Mouse (Mus musculus): ENCODE measurements around the gene Btd.

The Btd gene

GRCm38 (mm10) chr14:31663376-31664099 is 22.7 kb downstream of the Btd start:
- in situ Hi-C loops (cut with MboI; ENCODE audit: low sequenced_read_pairs) = loop anchor here (25.0 kb wide), 1 partner anchor 274 kb away; no protein-coding TSS in a partner anchor

GRCm38 (mm10) chr14:31664100-31664902 is 23.5 kb downstream of the Btd start:
- in situ Hi-C loops (cut with MboI; ENCODE audit: low sequenced_read_pairs) = loop anchor here (25.0 kb wide), 1 partner anchor 273 kb away; no protein-coding TSS in a partner anchor

DNA sequence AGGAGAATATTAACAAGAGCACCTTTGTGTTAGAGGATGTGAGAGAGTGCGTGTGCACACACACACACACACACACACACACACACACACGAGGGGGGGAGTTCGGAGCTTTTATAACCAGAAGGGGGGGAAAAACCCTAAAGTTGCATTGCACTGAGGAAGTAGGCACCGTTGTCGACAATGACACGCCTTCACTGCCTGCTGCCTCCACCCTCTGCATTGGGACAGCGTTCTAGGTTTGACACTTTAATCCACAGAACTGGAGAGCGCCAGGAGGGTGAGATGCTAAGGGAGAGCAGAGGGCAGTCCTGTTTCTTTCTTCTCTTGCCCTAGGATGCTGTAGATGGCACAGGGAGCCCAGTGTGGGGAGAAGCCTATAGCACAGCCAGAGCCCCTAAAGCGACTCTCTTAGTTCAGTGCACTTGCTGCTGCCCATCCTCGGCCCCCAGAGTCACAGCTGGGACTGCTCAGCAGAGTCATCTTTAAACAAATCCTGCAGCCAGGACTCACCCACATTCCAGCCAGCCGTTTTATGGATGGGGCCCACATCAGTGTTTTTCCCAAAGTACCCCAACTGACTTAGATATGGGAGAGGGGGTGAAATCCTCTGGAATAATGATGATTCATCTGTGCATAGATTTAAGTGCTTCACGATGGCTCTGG is 24.2 kb downstream of the Btd start:
- in situ Hi-C loops (cut with MboI; ENCODE audit: low sequenced_read_pairs) = loop anchor here (25.0 kb wide), 1 partner anchor 272 kb away; no protein-coding TSS in a partner anchor

DNA sequence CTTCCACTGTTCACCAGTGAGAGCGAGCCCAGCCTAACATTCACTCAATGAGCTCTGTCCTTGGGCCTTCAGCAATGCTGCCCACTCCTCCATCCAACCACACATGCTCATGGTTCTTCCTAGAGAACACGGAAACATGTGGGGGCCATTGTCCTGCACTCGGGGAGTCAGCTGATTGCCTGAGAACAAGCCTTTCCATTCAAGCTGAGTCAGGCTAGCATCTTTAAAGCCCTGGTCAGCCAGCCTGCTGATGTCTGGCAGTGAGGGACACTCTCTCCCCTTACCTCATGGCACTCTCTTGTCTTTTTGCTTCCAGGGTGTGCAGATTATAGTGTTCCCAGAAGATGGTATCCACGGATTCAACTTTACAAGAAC is 24.7 kb downstream of the Btd start:
- in situ Hi-C loops (cut with MboI; ENCODE audit: low sequenced_read_pairs) = loop anchor here (25.0 kb wide), 1 partner anchor 272 kb away; no protein-coding TSS in a partner anchor

- in situ Hi-C loops (cut with MboI; ENCODE audit: low sequenced_read_pairs) = loop anchor here (25.0 kb wide), 1 partner anchor 270 kb away; no protein-coding TSS in a partner anchor
Measured at GRCm38 (mm10) chr14:31666931-31667705, 26.3 kb downstream of the Btd start.

DNA sequence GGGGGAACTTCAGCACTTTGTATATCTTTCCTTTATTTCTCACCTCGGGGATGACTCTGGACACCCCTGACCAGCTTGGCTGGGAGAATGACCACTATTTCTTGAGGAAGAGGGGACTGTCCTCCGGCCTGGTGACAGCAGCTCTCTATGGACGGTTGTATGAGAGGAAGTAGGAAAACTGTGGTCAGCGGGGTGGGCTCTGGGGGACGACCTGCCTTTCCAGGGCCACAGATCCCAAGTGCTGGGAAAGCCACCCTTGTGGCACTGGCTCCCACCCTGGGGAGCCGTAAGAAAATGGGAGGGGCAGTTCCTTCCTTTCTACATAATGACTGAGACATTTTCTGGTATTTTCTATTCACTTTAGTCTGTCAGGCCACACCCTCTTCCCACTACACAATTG is 26.9 kb downstream of the Btd start:
- in situ Hi-C loops (cut with MboI; ENCODE audit: low sequenced_read_pairs) = loop anchor here (25.0 kb wide), 1 partner anchor 270 kb away; no protein-coding TSS in a partner anchor

DNA sequence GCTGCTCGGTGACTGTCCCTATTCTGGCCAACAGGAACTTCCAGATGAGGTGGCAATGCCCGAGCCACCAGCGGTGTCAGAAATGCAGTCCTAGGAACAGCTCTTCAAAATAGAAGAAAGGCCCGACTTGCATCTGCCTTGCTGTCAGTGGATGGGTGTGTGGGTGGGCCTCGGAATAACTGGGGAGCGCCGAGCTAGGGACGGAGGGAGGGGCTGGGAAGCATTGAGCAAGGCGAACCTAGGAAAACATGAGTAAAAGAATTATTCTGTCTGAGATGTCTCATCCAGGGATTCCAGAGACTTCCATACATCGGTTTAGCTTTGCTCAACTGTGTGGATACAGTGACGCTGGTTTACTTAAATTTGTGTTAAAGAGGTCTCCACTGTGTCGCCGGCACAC is 27.5 kb downstream of the Btd start:
- in situ Hi-C loops (cut with MboI; ENCODE audit: low sequenced_read_pairs) = loop anchor here (25.0 kb wide), 1 partner anchor 269 kb away; no protein-coding TSS in a partner anchor

GRCm38 (mm10) chr14:31669161-31669611 is 28.4 kb downstream of the Btd start:
- in situ Hi-C loops (cut with MboI; ENCODE audit: low sequenced_read_pairs) = loop anchor here (25.0 kb wide), 1 partner anchor 268 kb away; no protein-coding TSS in a partner anchor

GRCm38 (mm10) chr14:31669642-31670490 is 29.0 kb downstream of the Btd start:
- in situ Hi-C loops (cut with MboI; ENCODE audit: low sequenced_read_pairs) = loop anchor here (25.0 kb wide), 1 partner anchor 267 kb away; no protein-coding TSS in a partner anchor

GRCm38 (mm10) chr14:31671635-31672320 is 30.9 kb downstream of the Btd start:
- in situ Hi-C loops (cut with MboI; ENCODE audit: low sequenced_read_pairs) = loop anchor here (25.0 kb wide), 1 partner anchor 266 kb away; no protein-coding TSS in a partner anchor

DNA sequence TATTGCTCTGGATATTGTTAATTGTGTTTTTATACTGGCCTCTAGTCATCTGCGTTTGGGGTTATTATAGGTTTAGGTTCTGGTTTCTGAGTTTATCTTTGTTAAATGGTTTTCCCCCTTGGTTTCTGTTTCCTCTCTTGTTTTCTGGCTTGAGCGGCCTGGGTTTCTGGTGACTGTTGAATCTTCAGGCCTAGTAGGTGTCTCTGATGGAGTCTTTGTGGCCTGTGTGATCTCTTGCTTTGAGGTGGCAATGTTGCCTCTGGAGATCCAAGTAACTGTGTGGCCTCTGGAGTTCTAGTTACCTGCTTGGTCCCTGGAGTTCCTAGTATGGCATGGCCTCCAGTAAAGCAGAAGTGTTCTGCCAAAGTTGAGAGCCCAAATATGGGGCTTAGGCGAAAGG is 39.8 kb downstream of the Btd start:
- in situ Hi-C loops (cut with MboI; ENCODE audit: low sequenced_read_pairs) = no loop called here

GRCm38 (mm10) chr14:31681291-31681690 is 40.5 kb downstream of the Btd start:
- in situ Hi-C loops (cut with MboI; ENCODE audit: low sequenced_read_pairs) = no loop called here

GRCm38 (mm10) chr14:31681931-31682555 is 41.2 kb downstream of the Btd start:
- in situ Hi-C loops (cut with MboI; ENCODE audit: low sequenced_read_pairs) = no loop called here

DNA sequence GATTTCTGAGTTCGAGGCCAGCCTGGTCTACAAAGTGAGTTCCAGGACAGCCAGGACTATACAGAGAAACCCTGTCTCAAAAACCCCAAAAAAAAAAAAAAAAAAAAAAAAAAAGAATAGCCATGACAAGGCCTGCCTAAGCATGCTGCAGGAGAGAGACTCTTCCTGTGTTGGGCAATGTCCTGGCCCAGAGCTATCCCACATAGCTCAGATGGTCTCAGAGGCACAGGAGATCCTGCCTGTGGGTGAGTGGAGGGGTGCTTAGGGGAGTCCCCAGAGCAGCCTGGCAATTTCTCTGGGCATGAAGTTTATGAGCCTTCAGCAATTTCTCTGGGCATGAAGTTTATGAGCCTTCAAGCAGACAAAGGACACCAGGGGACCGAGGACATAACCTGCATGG is 42.8 kb downstream of the Btd start:
- in situ Hi-C loops (cut with MboI; ENCODE audit: low sequenced_read_pairs) = no loop called here

GRCm38 (mm10) chr14:31684343-31685040 is 43.7 kb downstream of the Btd start:
- in situ Hi-C loops (cut with MboI; ENCODE audit: low sequenced_read_pairs) = no loop called here

- in situ Hi-C loops (cut with MboI; ENCODE audit: low sequenced_read_pairs) = no loop called here
Measured at GRCm38 (mm10) chr14:31685680-31686079, 44.9 kb downstream of the Btd start.

DNA sequence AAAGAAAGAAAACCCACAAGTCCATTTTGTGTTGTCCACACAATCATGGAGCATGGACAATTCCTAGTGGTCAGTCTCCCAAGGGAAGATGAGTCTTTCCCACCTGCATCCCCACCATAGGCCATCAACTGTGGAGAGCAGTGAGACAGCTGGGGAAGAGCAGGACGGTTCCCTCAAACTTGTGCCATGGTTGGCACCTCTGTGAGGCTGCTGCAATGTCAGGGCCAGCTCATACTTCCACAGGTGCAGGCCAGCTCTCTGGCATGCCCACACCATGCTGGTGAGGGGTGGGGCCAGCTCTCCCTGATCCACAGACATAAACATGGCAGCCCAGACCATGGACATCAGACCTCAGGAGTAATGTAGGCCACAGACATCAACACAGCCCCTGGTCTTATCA is 45.4 kb downstream of the Btd start:
- in situ Hi-C loops (cut with MboI; ENCODE audit: low sequenced_read_pairs) = no loop called here

GRCm38 (mm10) chr14:31692536-31692935 is 51.7 kb downstream of the Btd start:
- in situ Hi-C loops (cut with MboI; ENCODE audit: low sequenced_read_pairs) = no loop called here
